In the genomic region with DNA sequence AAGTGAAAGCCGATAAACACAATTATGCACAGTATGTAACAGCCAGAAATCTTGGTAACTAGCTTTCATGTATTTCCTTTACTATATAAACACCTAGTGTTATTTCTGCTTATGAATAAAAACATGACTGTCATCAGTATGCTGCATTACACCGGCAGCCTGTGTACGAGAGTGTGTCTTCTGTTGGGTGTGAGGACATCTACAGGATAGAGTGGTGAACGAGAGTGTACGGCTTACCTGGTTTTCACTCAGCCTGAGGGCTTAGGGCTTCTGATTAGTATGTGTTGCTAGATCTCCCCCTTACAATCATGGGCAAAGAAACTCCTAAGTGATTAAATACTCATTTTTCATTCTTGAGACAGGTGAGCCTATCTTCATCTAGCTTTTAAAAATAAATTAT, we compare ENCODE assay signal across 28 mouse cellular contexts. TPM values are rescaled to one million over a fixed set of nuclear protein-coding genes. Genes with fewer than 3 reads are reported as not detected.
"Had no signal": no experiment of that assay in that cellular context is flagged by ENCODE, and none has a peak within 500 bp of the region (broad histone marks: within the 10 kb centered on the region; RNA-seq: fewer than 3 reads in every experiment).

No protein-coding gene starts in this region.

- H3K36me3 ChIP-seq: limb, embryonic 10.5 days; limb, embryonic 13.5 days; liver, embryonic 12.5 days; liver, embryonic 15.5 days; lung, embryonic 15.5 days; midbrain, embryonic 12.5 days; neural tube, embryonic 13.5 days had no signal

- H3K9me3 ChIP-seq: limb, embryonic 10.5 days; limb, embryonic 13.5 days; liver, embryonic 12.5 days; liver, embryonic 15.5 days; lung, embryonic 15.5 days; megakaryocyte, embryonic 14.5 days; midbrain, embryonic 12.5 days; neural tube, embryonic 13.5 days had no signal

- H3K4me2 ChIP-seq: limb, embryonic 13.5 days; liver, embryonic 12.5 days; liver, embryonic 15.5 days; lung, embryonic 15.5 days; midbrain, embryonic 12.5 days; neural tube, embryonic 13.5 days had no signal

- H3K9ac ChIP-seq: limb, embryonic 13.5 days; liver, embryonic 12.5 days; liver, embryonic 15.5 days; lung, embryonic 15.5 days; midbrain, embryonic 12.5 days; neural tube, embryonic 13.5 days had no signal

- ATAC-seq: liver, embryonic 12.5 days had no signal

- DNase-seq: kidney, adult 2 months; kidney, postnatal 25 days; layer of hippocampus, adult 9-11 months; liver; lung, adult 18-20 months; lung, postnatal 10 days; lung, postnatal 36 days; right cerebral cortex, adult 18-20 months; right cerebral cortex, postnatal 14 days; right cerebral cortex, postnatal 4 days; thymus, adult 2 months; thymus, postnatal 14 days; thymus, postnatal 4 days had no signal

- H3K27me3 ChIP-seq: limb, embryonic 13.5 days; liver, embryonic 12.5 days; liver, embryonic 15.5 days; lung, embryonic 15.5 days; megakaryocyte, embryonic 14.5 days; midbrain, embryonic 12.5 days; neural tube, embryonic 13.5 days had no signal

- H3K27ac ChIP-seq: kidney, postnatal 0 days; layer of hippocampus, adult 2 months; limb, embryonic 10.5 days; limb, embryonic 13.5 days; liver, embryonic 12.5 days; liver, embryonic 15.5 days; lung, embryonic 15.5 days; midbrain, embryonic 12.5 days; neural tube, embryonic 13.5 days; stomach, postnatal 0 days had no signal

- H3K4me1 ChIP-seq: limb, embryonic 10.5 days; limb, embryonic 13.5 days; liver, embryonic 12.5 days; liver, embryonic 15.5 days; lung, embryonic 15.5 days; megakaryocyte, embryonic 14.5 days; midbrain, embryonic 12.5 days; neural tube, embryonic 13.5 days had no signal

- H3K4me3 ChIP-seq: layer of hippocampus, adult 2 months; limb, embryonic 10.5 days; limb, embryonic 13.5 days; liver, embryonic 12.5 days; liver, embryonic 15.5 days; lung, embryonic 15.5 days; megakaryocyte, embryonic 14.5 days; midbrain, embryonic 12.5 days; myocyte; neural tube, embryonic 13.5 days had no signal

RNA-seq across cellular contexts. Expression of a gene that starts 12.4 kb away (rescaled TPM):
- polyA plus RNA-seq: kidney, adult 2 months; kidney, embryonic 14.5 days; large intestine, adult 2 months; limb, embryonic 10.5 days; limb, embryonic 13.5 days; liver, embryonic 12.5 days; liver, embryonic 15.5 days; lung, embryonic 15.5 days; midbrain, embryonic 12.5 days; myocyte; neural tube, embryonic 13.5 days; stomach, embryonic 14.5 days; stomach, postnatal 0 days; thymus, adult 2 months had no signal

RNA-seq across cellular contexts. Expression of a gene that starts 21.8 kb away (rescaled TPM):
- polyA plus RNA-seq: kidney, adult 2 months; kidney, embryonic 14.5 days; kidney, postnatal 0 days; large intestine, adult 2 months; limb, embryonic 10.5 days; limb, embryonic 13.5 days; liver, embryonic 12.5 days; liver, embryonic 15.5 days; lung, embryonic 15.5 days; midbrain, embryonic 12.5 days; myocyte; neural tube, embryonic 13.5 days; stomach, embryonic 14.5 days; stomach, postnatal 0 days had no signal
